Mouse (Mus musculus) urinary bladder, adult 2 months (tissue): Measurements from ENCODE around the gene Tcp10a. TPM values are rescaled to one million over a fixed set of nuclear protein-coding genes. Genes with fewer than 3 reads are reported as not detected.
"Not testable (repeated sequence)": the region's sequence is repeated elsewhere in the genome, so short reads cannot be mapped to it uniquely, and the experiment has no call there.

Experiments
- DNase-seq: peaks from one replicate; pipeline ENCODE4 v3.0.0; 2022; ENCODE audit warnings: low spot score
- polyA plus RNA-seq: library from polyadenylated mRNA; depleted of rRNA; stranded (reverse); fragments of >200 nt; gene quantifications from 2 replicates; pipeline ENCODE4 v1.2.3, GENCODE M21; 2012; rRNA removed

Tcp10a gene
- polyA plus RNA-seq, result not detected in 2 replicates

DNA sequence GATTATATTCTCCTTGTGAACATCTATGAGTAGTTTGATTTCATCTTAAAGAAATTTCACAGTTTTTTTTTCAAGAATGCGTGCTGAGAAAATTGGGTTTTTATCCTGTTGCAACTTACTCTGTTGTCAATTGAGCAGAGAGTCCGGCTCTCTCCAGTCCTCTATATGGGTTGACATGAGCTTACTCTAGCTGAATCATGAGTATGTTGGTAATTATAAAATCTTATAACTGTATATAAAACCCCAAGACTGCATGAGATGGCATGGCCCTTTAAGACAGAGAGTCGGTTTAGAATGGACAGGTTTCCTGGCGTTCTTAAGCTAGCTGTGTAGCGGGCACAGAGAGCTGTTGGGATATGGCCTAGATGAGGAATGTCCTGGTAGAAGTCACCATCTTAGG lies at the start of gene Tcp10a:
Tcp10a (plus strand) TSS at position 301 of the 400 bp plus-strand sequence.
- not testable (repeated sequence) for DNase-seq

DNA sequence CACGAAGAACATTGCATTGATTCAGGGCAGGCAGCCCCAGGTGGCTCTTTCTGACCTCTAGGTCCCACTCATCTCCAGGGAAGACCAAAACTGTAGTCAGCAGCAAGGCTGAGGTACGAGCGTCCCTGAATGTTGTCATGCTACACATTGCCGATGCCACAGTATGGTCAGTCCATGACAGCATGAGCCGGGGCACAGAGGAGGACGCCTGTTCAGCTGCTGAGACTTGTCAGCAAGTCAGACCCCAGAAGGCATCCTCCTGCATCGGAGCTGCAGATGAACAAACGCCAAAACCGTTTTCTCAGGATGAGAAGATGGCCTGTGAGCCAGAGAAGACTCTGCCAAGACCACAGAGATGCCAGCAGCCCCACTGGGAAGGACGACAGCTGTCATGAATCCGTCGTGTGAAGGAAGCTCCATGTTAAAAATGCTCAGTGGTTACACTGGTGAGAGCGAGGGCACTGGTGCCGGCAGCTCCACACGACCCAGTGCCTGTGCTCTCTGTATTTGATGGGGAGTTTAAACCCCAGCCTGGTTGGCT lies 45.7 kb upstream of the Tcp10a start:
- DNase-seq, result no peak

DNA sequence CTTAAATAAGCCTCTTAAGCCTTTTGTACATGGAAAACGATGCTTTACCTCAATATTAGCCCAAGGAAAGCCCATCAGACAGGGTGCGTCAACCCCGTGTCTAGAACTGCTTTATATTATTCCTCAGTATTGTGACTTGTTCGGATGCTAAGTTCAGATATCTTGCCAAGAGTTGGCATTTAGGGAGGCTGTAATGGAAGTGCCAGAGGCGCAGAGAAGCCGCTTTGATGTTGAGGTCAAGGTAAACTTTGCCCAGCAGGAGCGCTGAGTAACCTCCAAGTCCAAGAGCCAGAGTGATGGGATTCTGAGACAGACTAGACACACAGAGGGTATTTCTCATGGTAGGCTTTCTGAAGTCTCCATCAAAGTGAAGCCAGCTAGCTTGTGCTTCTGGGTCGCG lies 45.2 kb upstream of the Tcp10a start:
- no peak for DNase-seq

DNA sequence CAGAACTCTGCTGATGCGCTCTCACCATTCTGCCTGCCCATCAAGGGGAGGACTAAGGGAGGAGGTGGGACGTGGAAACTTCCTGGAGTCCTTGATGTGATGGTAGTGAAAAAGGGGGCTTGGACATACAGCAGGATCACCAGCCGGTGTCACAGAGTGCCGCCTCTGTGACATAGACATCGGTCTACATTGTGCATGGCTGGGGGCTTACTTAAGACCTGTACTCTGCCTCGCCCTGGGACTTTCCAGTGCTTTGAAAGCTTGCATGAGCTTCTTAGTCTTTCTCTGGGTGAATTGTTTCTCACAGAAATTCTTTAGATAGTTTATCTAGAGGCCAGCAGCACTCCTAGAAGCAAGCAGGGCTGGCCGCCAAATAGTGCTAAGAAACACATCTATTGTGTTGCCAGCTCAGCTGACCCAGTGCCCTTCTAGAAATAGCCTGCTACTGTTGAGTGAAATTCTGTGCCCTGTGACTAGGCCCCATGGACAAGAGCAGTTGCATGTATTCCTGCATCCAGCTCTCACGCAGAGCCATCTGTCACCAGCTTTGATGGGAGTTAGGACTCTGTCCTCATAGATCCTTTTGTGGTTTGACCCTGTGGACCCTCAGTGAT lies 40.0 kb upstream of the Tcp10a start:
- no peak for DNase-seq

DNA sequence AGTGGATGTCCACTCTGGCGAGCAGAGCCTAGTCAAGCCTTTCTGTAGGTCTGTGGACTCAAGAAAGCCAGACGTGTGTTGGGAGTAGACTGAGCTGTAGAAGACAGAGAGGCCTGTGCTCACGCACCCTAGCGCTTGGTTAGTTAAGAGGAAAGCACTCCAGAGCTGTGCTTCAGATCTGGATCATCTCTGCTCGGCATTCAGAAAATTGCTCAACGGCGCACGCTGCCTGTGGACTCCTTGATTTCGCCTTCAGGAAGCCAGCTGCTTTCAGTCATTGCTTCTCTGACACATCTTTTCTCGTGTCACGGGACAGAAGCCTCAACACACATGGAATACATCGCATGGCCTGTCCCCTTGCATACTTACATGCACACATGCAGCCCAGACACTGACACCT lies 39.2 kb upstream of the Tcp10a start:
- DNase-seq, result no peak

DNA sequence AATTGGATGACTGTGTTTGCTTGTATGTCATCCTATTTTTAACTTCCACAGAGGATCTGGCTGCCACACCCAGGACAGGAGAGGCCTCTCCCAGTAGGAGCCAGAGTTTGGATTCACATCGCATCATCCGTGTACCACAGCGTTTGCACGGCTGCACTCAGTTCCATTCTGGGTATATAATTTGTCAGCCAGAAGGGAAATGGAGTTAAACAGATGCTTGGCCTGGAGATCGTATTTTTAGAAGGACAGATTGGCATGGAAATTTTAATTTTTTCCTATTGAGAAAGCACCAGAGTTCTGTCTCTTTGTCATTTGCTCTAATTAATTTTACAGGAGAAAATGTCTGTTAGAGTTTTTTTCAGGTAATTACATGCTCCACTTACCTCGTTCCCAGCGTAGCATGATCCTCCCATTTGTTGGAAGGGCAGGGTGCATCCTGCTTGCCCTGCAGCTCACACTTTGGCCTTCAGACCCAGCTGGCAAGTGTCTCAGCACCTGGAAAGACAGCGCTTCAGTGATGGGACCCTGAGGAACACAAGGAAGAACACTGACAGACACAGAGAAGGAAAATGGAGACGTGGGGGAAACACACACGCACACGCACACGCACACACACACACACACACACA lies 37.9 kb upstream of the Tcp10a start:
- no peak for DNase-seq

DNA sequence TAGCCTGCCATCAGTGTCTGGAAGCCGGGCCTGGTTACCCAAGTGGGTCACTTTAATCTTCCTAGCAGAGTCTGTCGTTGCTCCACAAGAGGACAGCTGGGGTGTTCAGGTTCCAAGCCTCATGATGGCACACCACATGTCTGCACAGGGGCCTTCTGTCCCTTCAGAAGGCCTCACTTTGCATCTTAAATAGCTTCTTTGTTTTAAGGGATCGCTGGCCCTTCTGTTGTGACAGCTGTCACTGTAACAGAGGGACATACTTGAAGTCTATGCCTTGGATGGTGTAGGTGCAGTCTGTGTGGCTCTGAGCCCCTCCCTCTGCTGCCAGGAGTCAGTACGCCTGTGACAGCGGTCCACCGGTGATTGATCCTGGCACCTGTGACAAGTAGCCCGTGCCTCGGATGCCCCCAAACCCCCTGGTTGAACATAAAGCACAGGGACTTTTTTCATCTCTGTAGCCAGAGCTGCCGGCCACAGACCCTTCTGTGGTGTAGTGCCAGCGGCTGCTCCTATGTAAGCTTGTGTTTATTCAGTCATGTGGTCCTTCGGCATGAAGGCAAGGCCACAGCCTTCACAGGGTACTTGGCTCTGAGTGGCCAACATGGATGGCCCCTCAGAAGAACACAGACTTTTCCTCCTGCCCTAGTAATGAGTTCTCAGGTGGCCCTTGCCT lies 32.3 kb upstream of the Tcp10a start:
- DNase-seq, result no peak

DNA sequence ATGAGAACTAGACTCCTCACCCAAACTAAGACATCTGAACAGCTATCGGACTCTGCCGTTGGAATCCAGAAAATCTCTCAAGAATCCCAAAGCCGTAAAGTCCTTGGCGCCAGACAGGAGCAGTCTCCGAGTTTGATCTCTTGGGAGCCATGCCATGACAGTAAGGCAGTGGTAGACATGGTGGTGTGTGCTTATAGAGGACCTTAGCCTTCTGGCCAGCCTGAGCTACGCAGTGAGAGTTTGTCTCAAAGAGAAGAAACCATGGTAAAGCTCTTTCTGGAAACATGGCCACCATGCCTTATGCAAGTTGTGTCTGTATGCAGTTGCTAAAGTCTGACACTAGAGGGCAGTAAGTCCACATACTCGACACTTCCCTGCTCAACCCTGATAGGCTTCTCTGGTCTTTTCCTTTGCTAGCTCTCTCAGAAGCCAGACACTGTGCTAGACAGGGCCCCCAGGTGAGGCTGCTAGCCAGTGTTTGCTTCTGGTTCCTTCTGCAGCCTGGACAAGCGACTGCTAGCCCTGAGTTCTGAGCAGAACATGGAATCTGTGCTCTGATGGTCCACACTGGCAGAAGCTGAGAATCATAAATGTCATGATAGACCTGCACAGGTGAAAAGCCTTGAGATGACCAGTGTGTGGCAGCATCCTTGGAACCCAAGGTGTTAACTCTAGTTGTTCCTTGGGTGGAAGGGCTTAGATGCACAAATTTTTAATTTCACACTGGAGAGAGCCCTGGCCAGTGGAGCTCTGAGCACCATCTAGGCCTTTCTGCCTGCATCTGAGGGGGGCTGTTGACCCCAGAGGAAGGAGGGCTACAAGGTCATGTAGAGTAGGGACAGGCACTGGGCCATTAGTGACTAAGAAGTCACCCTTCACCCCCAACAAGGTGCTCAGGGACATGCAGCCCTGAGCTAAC lies 17.9 kb upstream of the Tcp10a start:
- not testable (repeated sequence) for DNase-seq

DNA sequence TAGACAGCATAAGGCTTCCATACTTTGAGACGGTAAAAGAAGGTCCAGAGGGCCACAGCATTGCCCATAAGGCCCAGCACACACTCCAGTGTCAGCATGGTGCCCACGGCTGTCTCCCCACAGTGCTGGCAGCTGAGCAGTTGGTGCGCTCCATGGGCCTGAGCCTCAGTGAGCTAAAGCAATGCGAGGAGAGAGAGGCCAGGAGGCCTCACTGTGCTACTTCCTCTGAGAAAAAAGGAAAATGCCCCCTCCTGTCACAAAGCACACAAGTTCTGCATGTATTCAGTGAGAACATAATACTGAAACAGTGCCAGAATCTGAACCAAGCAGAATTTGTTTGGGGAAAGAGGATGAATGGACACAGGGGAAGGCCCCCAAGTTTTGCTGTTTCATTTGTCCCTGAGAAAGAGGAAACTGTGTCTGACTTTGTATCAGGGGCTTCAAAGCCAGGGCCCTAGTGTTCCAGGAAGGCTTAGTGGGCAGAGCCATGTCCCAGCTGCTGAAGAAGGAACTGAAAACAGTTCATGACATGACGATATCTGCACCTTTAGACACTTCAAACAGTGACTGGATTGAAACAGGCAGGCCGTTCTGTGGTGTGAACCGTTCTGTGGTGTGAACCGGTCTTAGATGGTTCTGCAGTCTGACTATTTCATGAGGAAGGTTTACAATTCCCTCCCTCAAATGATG lies 8.6 kb upstream of the Tcp10a start:
- DNase-seq, result not testable (repeated sequence)

DNA sequence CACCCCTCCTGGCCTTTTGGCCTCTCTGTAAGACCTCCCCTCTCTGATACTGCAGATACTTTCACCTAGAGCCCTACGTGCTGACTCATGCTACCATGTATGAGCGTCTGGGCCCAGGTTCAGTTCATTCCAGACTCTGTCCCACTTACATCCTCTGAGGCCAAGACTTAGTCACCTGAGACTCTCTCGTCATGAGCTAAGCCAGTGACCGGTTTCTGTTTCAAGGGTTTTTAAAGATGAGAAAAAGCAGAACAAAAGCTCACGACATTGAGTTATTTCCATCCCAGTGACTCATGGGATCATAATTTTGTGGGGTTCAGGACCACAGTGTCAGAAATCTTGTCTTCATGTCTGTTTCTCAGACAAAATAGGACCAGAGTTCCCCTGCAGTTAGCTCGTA lies 4.7 kb upstream of the Tcp10a start:
- DNase-seq, result not testable (repeated sequence)

DNA sequence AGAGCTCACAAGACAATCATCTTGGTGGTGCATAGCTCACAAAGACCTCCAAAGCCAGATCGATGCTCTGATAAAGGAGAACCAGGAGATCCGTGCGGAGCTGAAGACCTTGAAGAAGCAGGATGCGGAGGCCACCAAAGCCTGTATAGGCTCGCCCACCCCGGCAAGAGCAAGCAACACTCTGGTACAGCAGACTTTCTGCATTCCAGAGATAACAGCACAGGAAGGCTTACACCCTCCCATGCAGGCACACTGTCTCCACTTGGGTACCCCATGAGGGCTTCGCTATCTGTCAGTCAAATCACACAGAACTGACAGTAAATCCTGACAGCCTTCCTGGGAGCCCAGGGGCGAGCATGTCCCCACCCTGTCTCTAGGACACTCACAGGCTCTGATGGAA lies 2.0 kb downstream of the Tcp10a start:
- not testable (repeated sequence) for DNase-seq

DNA sequence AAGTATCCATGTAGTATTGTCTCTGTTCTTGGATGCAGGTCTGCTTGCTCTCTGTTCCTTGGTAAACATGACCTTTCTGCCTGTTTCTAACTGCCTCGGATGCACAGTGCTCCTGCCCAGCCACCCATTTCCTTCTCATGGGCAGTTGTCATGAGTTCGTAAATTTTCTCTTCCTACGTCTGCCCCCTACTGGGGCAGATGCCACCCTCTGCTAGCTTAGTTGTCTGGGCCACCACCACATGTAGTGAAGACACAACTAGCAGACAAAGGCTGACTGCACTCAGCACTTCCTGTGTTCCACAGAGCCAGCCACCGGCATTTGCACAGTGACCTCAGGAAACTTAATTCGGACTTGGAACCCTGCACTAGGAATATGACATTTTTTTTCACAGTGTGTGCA lies 8.3 kb downstream of the Tcp10a start:
- not testable (repeated sequence) for DNase-seq

DNA sequence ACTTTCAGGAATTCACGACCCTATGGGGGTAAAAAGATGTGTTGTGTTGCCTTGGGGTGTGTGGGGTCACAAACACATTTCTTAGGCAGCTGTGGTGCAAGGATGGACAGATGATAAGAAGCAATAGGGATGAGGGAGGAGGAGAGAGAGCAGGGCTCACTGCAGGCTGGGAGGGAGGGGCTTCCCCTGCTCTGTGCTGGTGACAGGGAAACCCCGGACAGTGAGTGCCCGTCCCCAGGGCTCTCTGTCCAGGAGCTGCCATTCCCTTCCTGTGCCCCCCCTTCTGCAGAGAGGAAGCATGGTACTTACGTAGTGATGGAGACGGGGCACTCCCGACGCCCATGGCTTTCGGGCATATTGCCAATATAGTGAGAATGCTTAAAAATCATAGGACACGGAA lies 12.9 kb downstream of the Tcp10a start:
- not testable (repeated sequence) for DNase-seq

DNA sequence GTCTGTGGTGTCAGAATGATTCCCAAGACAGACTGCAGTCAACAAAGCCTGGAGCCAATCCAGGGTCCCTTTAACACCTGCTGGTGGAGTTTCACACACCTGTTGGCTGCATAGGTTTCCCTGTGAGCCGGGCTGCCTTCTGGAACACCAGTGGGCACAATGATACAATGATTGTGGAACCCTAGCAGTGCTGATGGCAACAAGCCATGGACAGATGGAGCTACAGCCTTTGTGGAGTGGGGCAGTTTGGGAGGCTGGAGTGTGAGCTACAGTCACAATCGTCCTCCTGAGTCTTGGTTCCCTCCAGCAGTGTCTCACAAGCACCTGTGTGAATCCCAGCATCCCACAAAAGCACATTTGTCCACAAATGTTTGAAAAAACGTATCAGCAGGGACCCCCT lies 24.3 kb downstream of the Tcp10a start:
- not testable (repeated sequence) for DNase-seq

DNA sequence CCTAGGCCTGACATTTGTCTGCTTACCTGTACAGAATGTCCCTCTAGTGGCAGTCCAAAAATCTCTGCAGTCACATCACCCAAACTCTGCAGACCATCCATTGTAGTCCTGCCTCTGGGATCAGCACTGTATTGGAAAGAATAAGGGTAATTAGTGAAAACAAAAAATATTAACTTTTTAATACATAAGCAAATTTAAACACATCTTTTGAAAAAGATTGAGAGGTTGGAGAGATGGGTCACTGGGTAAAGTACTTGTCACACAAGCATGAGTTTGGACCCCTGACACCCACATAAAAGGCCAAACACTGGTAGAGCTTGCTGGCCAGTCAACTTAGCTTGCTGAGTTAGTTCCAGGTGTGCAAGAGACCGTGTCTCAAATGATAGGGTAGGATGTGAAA lies 28.1 kb downstream of the Tcp10a start, which contains the start of gene Ttll2:
Ttll2 (minus strand) TSS at position 101 of the 400 bp plus-strand sequence.
- not testable (repeated sequence) for DNase-seq

DNA sequence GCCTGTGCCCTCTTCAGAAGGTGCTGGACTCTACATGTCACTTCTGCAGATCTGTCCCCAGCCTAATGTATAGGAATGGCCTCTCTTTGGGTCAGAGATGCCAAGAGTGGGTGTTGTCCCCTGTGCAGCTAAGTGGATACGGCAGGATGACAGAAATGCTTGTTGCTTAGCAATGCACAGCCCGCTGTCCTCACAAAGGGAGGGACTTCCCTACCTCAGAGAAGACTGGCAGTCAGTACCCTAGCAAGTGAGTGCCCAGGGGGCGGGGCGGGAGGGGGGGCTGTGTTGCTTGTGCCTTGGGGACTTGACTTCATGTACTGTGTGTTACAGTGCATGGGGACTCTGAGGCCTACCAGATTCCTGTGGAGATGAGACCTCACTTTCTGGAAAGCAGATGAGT lies 35.4 kb downstream of the Tcp10a start:
- not testable (repeated sequence) for DNase-seq

DNA sequence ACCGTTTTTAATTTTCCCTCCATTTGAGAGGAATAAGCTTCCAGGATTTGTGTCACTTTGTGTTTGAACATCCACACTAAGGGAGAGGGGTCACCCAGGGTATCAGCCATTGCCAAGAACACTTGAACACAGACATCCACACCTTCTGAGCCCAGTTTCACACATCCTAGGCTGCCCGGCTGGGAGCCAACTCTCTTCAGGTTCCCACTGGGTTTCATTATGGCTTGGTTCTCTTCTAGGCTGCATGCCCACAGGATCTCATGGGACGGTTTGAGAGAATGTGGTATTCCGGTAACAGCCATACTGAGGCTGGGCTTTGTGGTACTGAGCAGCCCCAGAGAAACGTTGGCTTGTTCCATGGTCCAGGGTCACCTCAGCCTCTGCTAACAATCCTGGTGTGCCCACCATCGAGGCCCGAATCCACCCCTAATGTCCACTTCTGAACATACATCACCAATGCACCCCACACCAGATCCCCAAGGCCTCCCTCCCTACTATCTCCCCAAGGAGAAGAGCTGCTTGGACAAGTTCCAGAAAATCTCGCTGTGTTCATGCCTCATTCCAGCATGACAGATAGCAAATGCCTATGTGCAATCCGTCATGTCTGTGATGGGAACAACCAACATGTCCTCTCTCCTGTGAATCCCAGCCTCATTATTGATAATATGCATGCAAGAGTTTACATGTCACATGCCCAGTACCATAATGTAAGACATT lies 36.5 kb downstream of the Tcp10a start:
- DNase-seq, result not testable (repeated sequence)

DNA sequence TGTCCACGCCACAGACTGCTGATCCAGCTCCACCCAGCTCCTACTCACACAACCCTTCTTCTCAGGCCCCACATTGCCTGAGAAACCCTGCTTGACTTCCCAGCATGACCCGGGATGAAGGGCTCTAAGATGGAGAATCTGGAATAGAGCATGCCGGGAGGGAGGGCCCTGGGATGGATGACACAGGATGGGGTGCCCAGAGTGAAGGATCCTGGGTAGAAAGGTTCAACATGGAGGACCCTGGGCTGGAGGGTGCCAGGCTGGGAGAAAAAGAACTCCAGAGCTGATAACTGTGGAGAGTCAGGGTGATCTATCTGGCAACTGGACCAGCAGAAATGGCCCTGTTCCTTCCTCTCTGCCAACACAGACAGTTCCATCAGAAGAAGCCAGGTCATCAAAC lies 41.2 kb downstream of the Tcp10a start:
- DNase-seq, result not testable (repeated sequence)

DNA sequence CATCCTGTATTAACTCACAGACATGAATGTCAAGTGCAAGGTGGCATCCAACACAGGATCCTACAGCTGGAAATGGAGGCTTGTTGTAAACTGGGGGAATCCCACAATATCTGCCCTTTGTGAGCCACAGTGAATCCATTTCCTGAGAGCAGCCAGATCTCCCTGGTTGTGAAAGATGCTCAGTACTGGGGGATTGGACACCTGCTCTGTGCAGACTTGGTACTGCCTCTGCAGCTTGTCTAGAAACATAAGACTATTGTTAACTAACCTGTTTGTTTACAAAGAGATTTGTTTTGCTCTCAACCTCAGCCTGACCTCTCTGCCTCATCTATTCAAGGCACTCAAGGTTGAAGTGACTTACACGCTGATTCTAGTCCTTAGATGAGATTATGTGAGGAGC lies 41.8 kb downstream of the Tcp10a start:
- not testable (repeated sequence) for DNase-seq

DNA sequence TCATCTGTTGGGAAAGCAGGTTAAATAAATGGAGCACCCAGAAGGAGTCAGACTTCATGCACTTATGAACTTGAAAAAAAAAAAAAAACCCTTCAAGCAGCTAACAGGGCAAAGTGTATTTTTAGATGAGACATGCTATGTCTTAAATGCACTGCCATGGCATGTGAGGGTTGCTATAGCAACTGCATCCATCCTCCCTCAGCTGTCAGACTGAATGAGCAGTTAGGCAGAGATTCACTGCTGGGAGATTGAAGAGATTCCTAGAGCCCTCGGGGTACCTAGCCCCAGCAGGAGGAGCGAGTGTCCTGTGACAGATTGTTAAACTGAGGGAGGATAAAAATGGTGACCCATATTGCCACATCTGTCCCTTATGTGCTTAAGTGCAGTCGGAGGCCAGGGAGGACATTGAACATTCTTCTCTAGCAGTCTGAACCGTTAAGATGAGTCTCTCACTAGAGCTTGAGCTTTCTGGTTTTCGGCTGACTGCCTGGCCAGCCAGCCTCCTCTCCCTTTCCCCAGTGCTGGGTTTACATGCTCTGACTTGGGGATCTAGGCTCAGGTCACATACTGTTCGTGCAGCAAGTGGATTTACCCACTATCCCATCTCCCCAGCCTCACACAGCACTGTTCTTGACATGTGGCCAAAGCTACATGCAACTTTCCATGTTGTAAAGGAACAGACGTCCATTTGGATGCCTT lies 42.4 kb downstream of the Tcp10a start:
- not testable (repeated sequence) for DNase-seq
